Mouse (Mus musculus): ENCODE data around the gene Rccd1. TPM values are rescaled to one million over a fixed set of nuclear protein-coding genes. Genes with fewer than 3 reads are reported as not detected.

The Rccd1 gene
- 10.4 and 10.8 TPM in 2 replicates for polyA plus RNA-seq (2015; fragmentation: Nextera tagmentation; extraction: Ambion mirVana)

- H3K27ac ChIP-seq (replicated peaks): peak within 1 kb of the TSS; percentile 93
- no peaks in the 10 kb centered on the region for H3K9me3 ChIP-seq (replicated peaks)
- H3K36me3 ChIP-seq: peaks cover 53% of the 10 kb centered on the region
- 2% methylated on average over 38 of the region's 38 CpGs for WGBS
- peaks cover 24% of the 10 kb centered on the region for H3K4me1 ChIP-seq
- no peaks in the 10 kb centered on the region for H3K27me3 ChIP-seq
- peak within 1 kb of the TSS; percentile 51 for H3K9ac ChIP-seq
- H3K4me2 ChIP-seq (replicated peaks): peak within 1 kb of the TSS; percentile 75
- H3K4me3 ChIP-seq (replicated peaks): peak within 1 kb of the TSS; percentile 76
- ATAC-seq (ENCODE audit: insufficient number of reproducible peaks, low FRiP score, low TSS enrichment, low read depth): peak; percentile 99
These were observed at the start of gene Rccd1 for GRCm38 (mm10) chr7:80324043-80324815. TSS of gene Rccd1 (minus strand) at chr7:80324454.

- Histone ChIP-seq H3K9me3 (replicated peaks) (no peaks in the 10 kb centered on the region), H3K4me2 (replicated peaks) (no peak overlapping the region), H3K27ac (replicated peaks) (no peak overlapping the region), H3K9ac (no peak overlapping the region), H3K27me3 (no peaks in the 10 kb centered on the region), H3K4me3 (replicated peaks) (no peak overlapping the region), H3K36me3 (peaks cover 7% of the 10 kb centered on the region; the same call in 1 of the 2 replicates), H3K4me1 (peaks cover 22% of the 10 kb centered on the region)
- no peak for ATAC-seq (ENCODE audit: insufficient number of reproducible peaks, low FRiP score, low TSS enrichment, low read depth)
- 81% methylated on average over 12 of the region's 12 CpGs for WGBS
These were observed 49.6 kb upstream of the Rccd1 start for GRCm38 (mm10) chr7:80373850-80374249.

GRCm38 (mm10) chr7:80373352-80373751 lies 49.1 kb upstream of the Rccd1 start:
- ATAC-seq (ENCODE audit: insufficient number of reproducible peaks, low FRiP score, low TSS enrichment, low read depth): no peak
- no peak overlapping the region for H3K27ac ChIP-seq (replicated peaks)
- H3K4me1 ChIP-seq: peaks cover 26% of the 10 kb centered on the region
- no peaks in the 10 kb centered on the region for H3K27me3 ChIP-seq
- no peak overlapping the region for H3K4me2 ChIP-seq (replicated peaks)
- WGBS: 62% methylated on average over 4 of the region's 4 CpGs
- no peak overlapping the region for H3K9ac ChIP-seq
- H3K36me3 ChIP-seq: peaks cover 6% of the 10 kb centered on the region; the same call in 1 of the 2 replicates
- H3K4me3 ChIP-seq (replicated peaks): no peak overlapping the region
- H3K9me3 ChIP-seq (replicated peaks): no peaks in the 10 kb centered on the region

GRCm38 (mm10) chr7:80372667-80373066 lies 48.4 kb upstream of the Rccd1 start:
- Histone ChIP-seq H3K4me1 (peaks cover 29% of the 10 kb centered on the region), H3K27ac (replicated peaks) (no peak overlapping the region), H3K4me3 (replicated peaks) (no peak overlapping the region), H3K9me3 (replicated peaks) (no peaks in the 10 kb centered on the region), H3K4me2 (replicated peaks) (no peak overlapping the region), H3K9ac (no peak overlapping the region), H3K36me3 (peaks cover 10% of the 10 kb centered on the region; the same call in 1 of the 2 replicates), H3K27me3 (no peaks in the 10 kb centered on the region)
- ATAC-seq (ENCODE audit: insufficient number of reproducible peaks, low FRiP score, low TSS enrichment, low read depth): no peak
- WGBS: 67% methylated on average over 2 of the region's 2 CpGs

GRCm38 (mm10) chr7:80372166-80372565 lies 47.9 kb upstream of the Rccd1 start:
- peaks cover 15% of the 10 kb centered on the region for H3K36me3 ChIP-seq
- H3K27me3 ChIP-seq: no peaks in the 10 kb centered on the region
- ATAC-seq (ENCODE audit: insufficient number of reproducible peaks, low FRiP score, low TSS enrichment, low read depth): no peak
- no peak overlapping the region for H3K9ac ChIP-seq
- no peaks in the 10 kb centered on the region for H3K9me3 ChIP-seq (replicated peaks)
- H3K4me1 ChIP-seq: peaks cover 29% of the 10 kb centered on the region
- WGBS: 94% methylated on average over 3 of the region's 3 CpGs
- H3K27ac ChIP-seq (replicated peaks): no peak overlapping the region
- H3K4me2 ChIP-seq (replicated peaks): no peak overlapping the region
- H3K4me3 ChIP-seq (replicated peaks): no peak overlapping the region

GRCm38 (mm10) chr7:80371041-80371751 lies 46.9 kb upstream of the Rccd1 start, which contains the start of gene Man2a2:
TSS of gene Man2a2 (minus strand) at chr7:80371375.
- Histone ChIP-seq H3K9me3 (replicated peaks) (no peaks in the 10 kb centered on the region), H3K27ac (replicated peaks) (peak within 1 kb of the TSS; percentile 76), H3K27me3 (no peaks in the 10 kb centered on the region), H3K9ac (peak within 1 kb of the TSS; percentile 41), H3K4me2 (replicated peaks) (peak within 1 kb of the TSS; percentile 57), H3K36me3 (peaks cover 25% of the 10 kb centered on the region), H3K4me1 (peaks cover 29% of the 10 kb centered on the region), H3K4me3 (replicated peaks) (peak within 1 kb of the TSS; percentile 60)
- ATAC-seq (ENCODE audit: insufficient number of reproducible peaks, low FRiP score, low TSS enrichment, low read depth): peak; percentile 83
- WGBS: under 1% methylated on average over 71 of the region's 86 CpGs

GRCm38 (mm10) chr7:80370649-80371040 lies 46.4 kb upstream of the Rccd1 start:
- Histone ChIP-seq H3K4me2 (replicated peaks) (peak overlapping the region; percentile 57), H3K4me3 (replicated peaks) (peak overlapping the region; percentile 60), H3K9ac (peak overlapping the region; percentile 41), H3K27ac (replicated peaks) (peak overlapping the region; percentile 76), H3K27me3 (no peaks in the 10 kb centered on the region), H3K36me3 (peaks cover 30% of the 10 kb centered on the region), H3K4me1 (peaks cover 29% of the 10 kb centered on the region), H3K9me3 (replicated peaks) (no peaks in the 10 kb centered on the region)
- peak; percentile 67 for ATAC-seq (ENCODE audit: insufficient number of reproducible peaks, low FRiP score, low TSS enrichment, low read depth)
- WGBS: 0% methylated on average over 31 of the region's 31 CpGs

- peak overlapping the region; percentile 57 for H3K4me2 ChIP-seq (replicated peaks)
- H3K9ac ChIP-seq: peak overlapping the region; percentile 41
- peaks cover 31% of the 10 kb centered on the region for H3K36me3 ChIP-seq
- no peaks in the 10 kb centered on the region for H3K9me3 ChIP-seq (replicated peaks)
- 21% methylated on average over 4 of the region's 4 CpGs for WGBS
- peak overlapping the region; percentile 76 for H3K27ac ChIP-seq (replicated peaks)
- peak overlapping the region; percentile 60 for H3K4me3 ChIP-seq (replicated peaks)
- H3K4me1 ChIP-seq: peaks cover 29% of the 10 kb centered on the region
- ATAC-seq (ENCODE audit: insufficient number of reproducible peaks, low FRiP score, low TSS enrichment, low read depth): no peak
- no peaks in the 10 kb centered on the region for H3K27me3 ChIP-seq
These were observed 45.7 kb upstream of the Rccd1 start for GRCm38 (mm10) chr7:80369967-80370431.

- Histone ChIP-seq H3K27ac (replicated peaks) (peak overlapping the region; percentile 76), H3K4me3 (replicated peaks) (peak overlapping the region; percentile 60), H3K9ac (no peak overlapping the region), H3K9me3 (replicated peaks) (no peaks in the 10 kb centered on the region), H3K4me2 (replicated peaks) (peak overlapping the region; percentile 57), H3K4me1 (peaks cover 29% of the 10 kb centered on the region), H3K27me3 (no peaks in the 10 kb centered on the region), H3K36me3 (peaks cover 35% of the 10 kb centered on the region)
- WGBS: 55% methylated on average over 5 of the region's 5 CpGs
- ATAC-seq (ENCODE audit: insufficient number of reproducible peaks, low FRiP score, low TSS enrichment, low read depth): no peak
These were observed 45.2 kb upstream of the Rccd1 start for GRCm38 (mm10) chr7:80369461-80369860.

GRCm38 (mm10) chr7:80368635-80369421 lies 44.6 kb upstream of the Rccd1 start:
- no peak for ATAC-seq (ENCODE audit: insufficient number of reproducible peaks, low FRiP score, low TSS enrichment, low read depth)
- Histone ChIP-seq H3K4me3 (replicated peaks) (0 out of 2 replicates have a peak overlapping the region, but pooled peaks have one; percentile 60), H3K9me3 (replicated peaks) (no peaks in the 10 kb centered on the region), H3K9ac (no peak overlapping the region), H3K4me2 (replicated peaks) (peak overlapping the region; percentile 57), H3K27ac (replicated peaks) (peak overlapping the region; percentile 76; the same call in 1 of the 2 replicates), H3K27me3 (no peaks in the 10 kb centered on the region), H3K36me3 (peaks cover 42% of the 10 kb centered on the region), H3K4me1 (peaks cover 29% of the 10 kb centered on the region)
- 55% methylated on average over 20 of the region's 20 CpGs for WGBS
